Mouse (Mus musculus) erythroblast, embryonic 14.5 days (primary cell): ENCODE measurements around the gene Psma5.

Experiments
- GATA1 ChIP-seq: IDR thresholded peaks from 2 replicates; pipeline ENCODE4 v1.6.1; 2012; ENCODE audit warnings: low read length, inconsistent platforms, mixed read lengths
- TAL1 ChIP-seq: IDR thresholded peaks from 3 replicates; pipeline ENCODE4 v1.6.1; 2012; ENCODE audit warnings: low read length, inconsistent platforms, mixed read lengths

GRCm38 (mm10) chr3:108220661-108221060 lies 36.1 kb upstream of the Psma5 start:
- TF ChIP-seq GATA1: no peak
- TF ChIP-seq TAL1: no peak
